Mouse (Mus musculus): ENCODE results near the gene Nfya. TPM values are rescaled to one million over a fixed set of nuclear protein-coding genes. Genes with fewer than 3 reads are reported as not detected.

Nfya gene
- polyA plus RNA-seq, 1 experiment from 2014 or later = 13.7 TPM

DNA sequence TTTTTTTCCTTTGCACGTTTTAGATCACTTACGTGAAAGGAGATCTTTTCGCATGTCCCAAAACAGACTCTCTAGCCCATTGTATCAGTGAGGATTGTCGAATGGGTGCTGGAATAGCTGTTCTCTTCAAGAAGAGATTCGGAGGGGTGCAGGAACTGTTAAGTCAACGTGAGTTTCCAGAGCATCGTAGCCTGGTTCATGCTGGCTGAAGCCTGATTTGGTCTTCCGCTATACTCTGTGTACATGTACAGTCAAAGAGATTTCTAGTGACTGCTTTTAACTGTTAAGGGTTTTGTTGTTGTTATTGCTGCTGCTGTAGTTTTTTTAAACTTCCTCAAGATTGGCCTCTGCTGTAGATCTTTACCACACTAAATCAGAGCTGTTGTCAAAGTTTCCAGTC, 1.5 kb upstream of the Nfya start:
- Histone ChIP-seq H3K27me3 (replicated peaks) (no peaks in the 10 kb centered on the region), H3K9ac (peak overlapping the region; percentile 83), H3K4me1 (replicated peaks) (peaks cover 30% of the 10 kb centered on the region), H3K9me3 (replicated peaks) (no peaks in the 10 kb centered on the region), H3K36me3 (peaks cover 38% of the 10 kb centered on the region), H3K4me3 (peak overlapping the region; percentile 82), H3K4me2 (peak overlapping the region; percentile 79), H3K27ac (ENCODE audit: poor library complexity, severe bottlenecking) (peak overlapping the region; percentile 99)
- 59% methylated on average over 8 of the region's 8 CpGs for WGBS
- ATAC-seq (ENCODE audit: insufficient number of reproducible peaks, low FRiP score) = no peak

DNA sequence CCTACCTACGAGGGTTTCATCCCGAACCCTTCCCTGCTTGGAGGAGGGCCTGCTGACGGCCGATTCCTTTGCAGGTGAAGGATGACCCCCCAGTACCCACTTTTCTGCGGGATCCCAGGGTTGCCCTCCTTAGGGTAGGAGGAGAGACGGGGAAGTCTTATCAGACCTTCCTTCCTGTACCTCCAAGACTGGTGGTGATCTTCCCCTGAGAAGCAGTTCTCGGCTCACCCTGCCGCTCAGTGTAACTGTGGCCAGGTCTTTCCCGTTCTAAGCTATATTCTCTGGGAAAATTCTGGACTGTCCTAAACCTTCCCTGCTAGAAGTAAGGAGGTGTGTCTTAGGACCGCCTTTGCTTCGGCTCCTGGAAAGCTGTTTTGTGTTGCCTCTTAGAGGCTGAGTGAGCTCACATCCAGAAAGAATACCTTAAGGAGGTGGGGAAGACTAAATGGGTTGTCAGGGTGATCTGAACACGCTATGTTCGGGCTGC, 636 bp upstream of the Nfya start:
- Histone ChIP-seq H3K36me3 (peaks cover 30% of the 10 kb centered on the region), H3K4me3 (peak overlapping the region; percentile 82), H3K27ac (ENCODE audit: poor library complexity, severe bottlenecking) (peak overlapping the region; percentile 99), H3K9me3 (replicated peaks) (no peaks in the 10 kb centered on the region), H3K27me3 (replicated peaks) (no peaks in the 10 kb centered on the region), H3K4me2 (peak overlapping the region; percentile 79), H3K9ac (peak overlapping the region; percentile 83), H3K4me1 (replicated peaks) (peaks cover 34% of the 10 kb centered on the region)
- ATAC-seq (ENCODE audit: insufficient number of reproducible peaks, low FRiP score) = peak; percentile 24; the same call in 1 of the 2 replicates
- under 1% methylated on average over 13 of the region's 13 CpGs for WGBS

DNA sequence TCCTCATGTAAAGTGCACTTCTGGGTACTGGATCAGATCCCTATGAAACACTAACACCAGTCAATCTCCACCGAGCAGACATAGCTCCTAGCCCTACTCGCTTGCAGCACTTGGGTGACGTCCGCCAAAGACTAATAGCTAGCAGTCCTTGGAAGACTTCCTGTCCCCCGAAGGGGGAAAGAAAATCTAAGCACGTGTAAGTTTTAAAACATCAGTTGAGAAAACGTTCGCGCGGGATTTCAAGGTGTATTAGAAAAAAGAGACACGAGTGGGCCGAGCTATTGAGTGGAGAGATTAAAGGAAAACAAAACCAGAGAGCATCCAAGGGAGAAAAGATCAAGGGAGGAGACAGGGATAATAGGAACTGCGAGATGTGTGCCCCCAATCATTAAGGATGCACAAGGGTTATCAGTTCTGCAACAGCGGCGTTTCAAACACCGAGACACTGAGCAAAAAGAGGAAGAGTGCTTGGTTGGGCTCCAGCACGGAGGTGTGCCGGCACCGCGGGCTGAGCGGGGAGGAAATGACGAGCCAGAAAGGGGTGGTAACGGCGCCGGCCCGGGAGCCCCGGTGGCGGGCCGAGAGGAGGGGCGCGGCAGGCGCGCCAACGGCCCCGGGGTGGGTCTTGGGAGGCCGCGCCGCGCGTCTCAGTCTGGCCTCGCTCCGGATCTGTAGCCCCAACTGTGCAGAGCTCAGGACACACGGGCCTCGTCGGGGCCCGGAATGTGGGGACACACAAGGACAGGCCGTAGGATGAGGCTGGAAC, 997 bp downstream of the Nfya start:
- ATAC-seq (ENCODE audit: insufficient number of reproducible peaks, low FRiP score) = peak; percentile 49
- under 1% methylated on average over 47 of the region's 47 CpGs for WGBS
- peak overlapping the region; percentile 99 for H3K9ac ChIP-seq
- peak overlapping the region; percentile 92 for H3K4me2 ChIP-seq
- H3K27ac ChIP-seq (ENCODE audit: poor library complexity, severe bottlenecking) = peak overlapping the region; percentile 99
- peaks cover 15% of the 10 kb centered on the region for H3K36me3 ChIP-seq
- no peaks in the 10 kb centered on the region for H3K27me3 ChIP-seq (replicated peaks)
- no peaks in the 10 kb centered on the region for H3K9me3 ChIP-seq (replicated peaks)
- H3K4me1 ChIP-seq (replicated peaks) = peaks cover 41% of the 10 kb centered on the region
- H3K4me3 ChIP-seq = peak overlapping the region; percentile 82

- no peaks in the 10 kb centered on the region for H3K27me3 ChIP-seq (replicated peaks)
- 7% methylated on average over 8 of the region's 8 CpGs for WGBS
- no peaks in the 10 kb centered on the region for H3K9me3 ChIP-seq (replicated peaks)
- no peak for ATAC-seq (ENCODE audit: insufficient number of reproducible peaks, low FRiP score)
- H3K27ac ChIP-seq (ENCODE audit: poor library complexity, severe bottlenecking) = peak overlapping the region; percentile 99
- peaks cover 10% of the 10 kb centered on the region for H3K36me3 ChIP-seq
- H3K9ac ChIP-seq = peak overlapping the region; percentile 99
- H3K4me1 ChIP-seq (replicated peaks) = peaks cover 41% of the 10 kb centered on the region
- peak overlapping the region; percentile 92 for H3K4me2 ChIP-seq
- peak overlapping the region; percentile 82 for H3K4me3 ChIP-seq
These were observed 1.7 kb downstream of the Nfya start for GRCm38 (mm10) chr17:48407910-48408525.

- Histone ChIP-seq H3K27me3 (replicated peaks) (no peaks in the 10 kb centered on the region), H3K9me3 (replicated peaks) (no peaks in the 10 kb centered on the region), H3K4me2 (peak overlapping the region; percentile 92), H3K27ac (ENCODE audit: poor library complexity, severe bottlenecking) (no peak overlapping the region), H3K4me3 (0 out of 2 replicates have a peak overlapping the region, but pooled peaks have one; percentile 82), H3K36me3 (peaks cover 6% of the 10 kb centered on the region; the same call in 1 of the 2 replicates), H3K4me1 (replicated peaks) (peaks cover 41% of the 10 kb centered on the region), H3K9ac (no peak overlapping the region)
- WGBS = 50% methylated on average over 4 of the region's 4 CpGs
- ATAC-seq (ENCODE audit: insufficient number of reproducible peaks, low FRiP score) = no peak
These were observed 2.6 kb downstream of the Nfya start for GRCm38 (mm10) chr17:48407154-48407553.

GRCm38 (mm10) chr17:48404706-48405105, 5.0 kb downstream of the Nfya start:
- WGBS = 53% methylated on average over 1 of the region's 1 CpGs
- no peak for ATAC-seq (ENCODE audit: insufficient number of reproducible peaks, low FRiP score)
- peaks cover 11% of the 10 kb centered on the region for H3K36me3 ChIP-seq

DNA sequence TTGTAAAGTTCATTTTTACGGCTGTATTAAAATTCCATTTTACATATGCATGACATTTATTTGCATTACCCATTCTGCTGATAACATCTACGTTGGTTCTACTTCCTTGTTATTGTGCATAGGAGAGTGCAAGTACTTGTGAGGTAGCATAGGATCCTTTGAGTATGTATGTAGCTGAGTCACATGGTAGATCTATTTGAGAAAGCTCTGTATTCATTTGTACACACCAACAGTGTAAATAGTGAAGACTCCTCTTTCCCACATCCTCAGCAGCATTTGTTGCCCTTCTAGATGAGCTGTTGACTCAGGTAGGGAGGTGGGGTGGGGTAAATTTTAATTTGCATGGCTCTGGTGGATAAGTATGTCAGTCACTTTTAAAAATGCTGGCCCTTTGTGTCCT, 5.9 kb downstream of the Nfya start:
- no peak overlapping the region for H3K27ac ChIP-seq (ENCODE audit: poor library complexity, severe bottlenecking)
- no peak overlapping the region for H3K4me3 ChIP-seq
- WGBS = 83% methylated on average over 2 of the region's 2 CpGs

More at GRCm38 (mm10) chr17:48404706-48405105, 5.0 kb downstream of the Nfya start:
- Histone ChIP-seq H3K4me2 (no peak overlapping the region), H3K4me1 (replicated peaks) (peaks cover 41% of the 10 kb centered on the region), H3K4me3 (no peak overlapping the region), H3K27me3 (replicated peaks) (no peaks in the 10 kb centered on the region), H3K9ac (no peak overlapping the region), H3K27ac (ENCODE audit: poor library complexity, severe bottlenecking) (no peak overlapping the region), H3K9me3 (replicated peaks) (no peaks in the 10 kb centered on the region)

GRCm38 (mm10) chr17:48402751-48403150, 7.0 kb downstream of the Nfya start:
- Histone ChIP-seq H3K4me3 (no peak overlapping the region), H3K9me3 (replicated peaks) (no peaks in the 10 kb centered on the region), H3K4me2 (no peak overlapping the region), H3K9ac (no peak overlapping the region), H3K36me3 (peaks cover 30% of the 10 kb centered on the region), H3K4me1 (replicated peaks) (peaks cover 33% of the 10 kb centered on the region), H3K27me3 (replicated peaks) (no peaks in the 10 kb centered on the region), H3K27ac (ENCODE audit: poor library complexity, severe bottlenecking) (no peak overlapping the region)
- 93% methylated on average over 3 of the region's 3 CpGs for WGBS
- ATAC-seq (ENCODE audit: insufficient number of reproducible peaks, low FRiP score) = no peak

More for the DNA sequence above, 5.9 kb downstream of the Nfya start:
- ATAC-seq (ENCODE audit: insufficient number of reproducible peaks, low FRiP score) = no peak
- Histone ChIP-seq H3K9me3 (replicated peaks) (no peaks in the 10 kb centered on the region), H3K36me3 (peaks cover 20% of the 10 kb centered on the region), H3K27me3 (replicated peaks) (no peaks in the 10 kb centered on the region), H3K9ac (no peak overlapping the region), H3K4me1 (replicated peaks) (peaks cover 41% of the 10 kb centered on the region), H3K4me2 (no peak overlapping the region)

GRCm38 (mm10) chr17:48401710-48402109, 8.0 kb downstream of the Nfya start:
- Histone ChIP-seq H3K4me2 (no peak overlapping the region), H3K36me3 (peaks cover 40% of the 10 kb centered on the region), H3K27me3 (replicated peaks) (no peaks in the 10 kb centered on the region), H3K27ac (ENCODE audit: poor library complexity, severe bottlenecking) (no peak overlapping the region), H3K9me3 (replicated peaks) (no peaks in the 10 kb centered on the region), H3K4me3 (no peak overlapping the region), H3K4me1 (replicated peaks) (peaks cover 25% of the 10 kb centered on the region), H3K9ac (no peak overlapping the region)
- WGBS = 86% methylated on average over 4 of the region's 4 CpGs
- no peak for ATAC-seq (ENCODE audit: insufficient number of reproducible peaks, low FRiP score)

DNA sequence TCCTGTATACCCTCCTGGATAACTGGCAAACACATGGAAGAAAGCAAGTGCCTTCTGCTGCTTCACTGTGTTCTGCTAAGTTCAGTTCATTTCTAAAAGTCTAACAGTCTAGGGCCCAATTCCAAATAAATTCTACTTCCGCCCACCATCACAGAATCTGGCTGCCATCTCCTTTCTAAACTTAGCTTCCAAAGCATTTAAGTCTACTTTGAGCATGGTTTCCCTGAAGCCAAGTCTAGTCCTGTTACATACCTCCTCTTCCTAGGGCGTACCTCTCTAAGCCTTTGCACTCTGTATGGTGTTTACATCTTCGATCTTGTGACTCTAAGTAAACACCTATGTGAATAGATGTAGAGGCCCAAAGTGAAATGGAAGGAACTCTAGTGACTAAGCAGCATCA, 17.1 kb downstream of the Nfya start:
- Histone ChIP-seq H3K36me3 (peaks cover 91% of the 10 kb centered on the region), H3K9me3 (replicated peaks) (no peaks in the 10 kb centered on the region), H3K27ac (ENCODE audit: poor library complexity, severe bottlenecking) (no peak overlapping the region), H3K4me2 (no peak overlapping the region), H3K27me3 (replicated peaks) (no peaks in the 10 kb centered on the region), H3K9ac (no peak overlapping the region), H3K4me1 (replicated peaks) (no peaks in the 10 kb centered on the region), H3K4me3 (no peak overlapping the region)
- WGBS = 97% methylated on average over 3 of the region's 3 CpGs
- no peak for ATAC-seq (ENCODE audit: insufficient number of reproducible peaks, low FRiP score)

DNA sequence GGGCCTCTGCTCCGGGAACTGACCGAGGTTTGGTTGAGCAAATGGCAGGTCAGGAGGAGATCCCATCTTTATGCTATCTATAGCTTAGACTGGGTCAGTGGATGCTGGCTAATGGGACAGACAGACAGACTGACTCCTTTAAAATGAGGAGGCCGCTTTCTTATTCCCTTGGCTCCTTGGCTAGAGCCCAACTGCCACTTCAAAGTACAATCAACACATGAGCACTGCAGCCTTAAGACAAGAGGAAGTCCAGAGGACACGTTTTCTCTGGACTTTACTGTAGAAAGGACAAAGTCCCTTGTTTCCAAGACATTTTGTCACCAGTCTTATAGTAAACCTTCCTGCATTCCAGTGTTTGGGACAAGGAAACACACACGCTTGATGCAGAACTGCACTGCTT, 18.3 kb downstream of the Nfya start:
- Histone ChIP-seq H3K4me2 (no peak overlapping the region), H3K9me3 (replicated peaks) (no peaks in the 10 kb centered on the region), H3K9ac (no peak overlapping the region), H3K4me1 (replicated peaks) (no peaks in the 10 kb centered on the region), H3K4me3 (no peak overlapping the region), H3K36me3 (peaks cover 93% of the 10 kb centered on the region), H3K27ac (ENCODE audit: poor library complexity, severe bottlenecking) (no peak overlapping the region), H3K27me3 (replicated peaks) (no peaks in the 10 kb centered on the region)
- 85% methylated on average over 5 of the region's 5 CpGs for WGBS
- no peak for ATAC-seq (ENCODE audit: insufficient number of reproducible peaks, low FRiP score)
